Mouse (Mus musculus) forebrain, embryonic 16.5 days (tissue): ENCODE data around the gene Hist1h4a. TPM values are rescaled to one million over a fixed set of nuclear protein-coding genes. Genes with fewer than 3 reads are reported as not detected.
"Not testable (repeated sequence)": the region's sequence is repeated elsewhere in the genome, so short reads cannot be mapped to it uniquely, and the experiment has no call there.

ENCODE experiments used
- ATAC-seq: fragments of 200-750 bp; cut with Nextera tagmentation; 2 replicates; pipeline ENCODE4 v1.8.0; 2017; ENCODE audit warnings: mild to moderate bottlenecking, moderate library complexity
- H3K27ac ChIP-seq: fragments of 300-500 bp; sonication (generic); 2 replicates; pipeline ENCODE4 v1.5.1; 2014; ENCODE audit warnings: low read length, control low read depth
- H3K27me3 ChIP-seq: fragments of 300-500 bp; sonication (generic); replicated peaks from 2 replicates; pipeline ENCODE4 v1.6.1; 2014; ENCODE audit warnings: low read length; ENCODE audit not compliant: control insufficient read depth, insufficient read depth
- H3K36me3 ChIP-seq: fragments of 300-500 bp; sonication (generic); 2 replicates; pipeline ENCODE4 v1.6.1; 2014; ENCODE audit not compliant: control insufficient read depth, insufficient read depth
- H3K4me1 ChIP-seq: fragments of 300-500 bp; sonication (generic); replicated peaks from 2 replicates; pipeline ENCODE4 v1.6.1; 2014; ENCODE audit warnings: low read length; ENCODE audit not compliant: control insufficient read depth, insufficient read depth
- H3K4me2 ChIP-seq: fragments of 300-500 bp; sonication (generic); 2 replicates; pipeline ENCODE4 v1.6.1; 2014; ENCODE audit warnings: mild to moderate bottlenecking, low read length, control low read depth
- H3K4me3 ChIP-seq: fragments of 300-500 bp; sonication (generic); replicated peaks from 2 replicates; pipeline ENCODE4 v1.5.1; 2014; ENCODE audit warnings: mild to moderate bottlenecking, low read length, control low read depth
- H3K9ac ChIP-seq: fragments of 300-500 bp; sonication (generic); replicated peaks from 2 replicates; pipeline ENCODE4 v1.6.1; 2014; ENCODE audit warnings: low read depth, low read length, control low read depth
- H3K9me3 ChIP-seq: fragments of 300-500 bp; sonication (generic); 2 replicates; pipeline ENCODE4 v1.6.1; 2016; ENCODE audit warnings: low read length; ENCODE audit not compliant: control insufficient read depth
- WGBS: fragments of 180-500 bp; shearing (Covaris S2); extraction: QIAGEN DNeasy Blood & Tissue Kit; methylation state at CpG from one replicate; pipeline ENCODE4 v1.1.7; 2014; 5-methylcytosine and 5-hydroxymethylcytosine counted together
- polyA plus RNA-seq: library from polyadenylated mRNA; unstranded; fragments of >200 nt; fragmentation: Nextera tagmentation; extraction: Ambion mirVana; gene quantifications from 2 replicates; pipeline ENCODE4 v1.2.1, GENCODE M21; 2015

Hist1h4a gene
- not detected in 2 replicates for polyA plus RNA-seq

DNA sequence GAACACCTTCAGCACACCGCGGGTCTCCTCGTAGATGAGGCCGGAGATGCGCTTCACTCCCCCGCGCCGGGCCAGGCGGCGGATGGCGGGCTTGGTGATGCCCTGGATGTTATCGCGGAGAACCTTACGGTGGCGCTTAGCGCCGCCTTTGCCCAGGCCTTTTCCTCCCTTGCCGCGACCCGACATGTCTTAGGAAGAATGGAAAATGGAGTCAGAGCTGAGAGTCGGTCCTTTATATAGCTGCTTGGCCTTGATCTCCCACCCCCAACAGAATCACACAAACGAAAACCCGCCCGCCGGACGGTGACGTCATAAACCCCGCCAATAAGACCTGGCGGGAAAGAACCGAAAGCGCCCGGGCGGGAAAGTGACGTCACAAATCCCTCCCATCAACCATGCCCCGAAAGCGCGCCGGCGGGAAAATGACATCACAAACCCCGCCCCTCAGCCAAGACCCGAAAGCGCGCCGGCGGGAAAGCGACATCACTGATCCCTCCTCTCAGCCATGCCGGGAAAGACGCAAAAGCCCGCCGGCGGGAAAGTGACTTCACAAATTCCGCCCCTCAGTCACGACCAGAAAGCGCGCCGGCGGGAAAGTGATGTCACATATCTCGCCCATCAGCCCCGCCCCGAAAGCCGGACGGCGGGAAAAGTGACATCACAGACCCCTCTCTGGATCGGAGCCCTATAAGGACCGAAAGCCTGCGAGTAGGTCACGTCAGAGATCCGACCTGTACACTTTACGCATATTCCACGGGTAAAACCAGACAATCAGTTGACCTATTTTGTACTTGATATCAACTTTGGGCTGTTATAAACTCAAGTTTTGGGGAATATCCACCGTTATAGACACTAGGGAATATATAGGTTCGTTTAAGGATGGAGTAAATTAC is at the start of gene Hist1h4a:
Hist1h4a (minus strand) TSS at position 259 of the 893 bp plus-strand sequence.
- Histone ChIP-seq H3K27ac (peak within 1 kb of the TSS; percentile 86), H3K9me3 (no peaks in the 10 kb centered on the region), H3K27me3 (no peaks in the 10 kb centered on the region), H3K4me1 (peaks cover 30% of the 10 kb centered on the region), H3K4me2 (peak within 1 kb of the TSS; percentile 94), H3K9ac (peak within 1 kb of the TSS; percentile 57), H3K4me3 (peak within 1 kb of the TSS; percentile 51), H3K36me3 (no peaks in the 10 kb centered on the region)
- ATAC-seq: peak; percentile 71
- WGBS: under 1% methylated on average over 64 of the region's 72 CpGs

DNA sequence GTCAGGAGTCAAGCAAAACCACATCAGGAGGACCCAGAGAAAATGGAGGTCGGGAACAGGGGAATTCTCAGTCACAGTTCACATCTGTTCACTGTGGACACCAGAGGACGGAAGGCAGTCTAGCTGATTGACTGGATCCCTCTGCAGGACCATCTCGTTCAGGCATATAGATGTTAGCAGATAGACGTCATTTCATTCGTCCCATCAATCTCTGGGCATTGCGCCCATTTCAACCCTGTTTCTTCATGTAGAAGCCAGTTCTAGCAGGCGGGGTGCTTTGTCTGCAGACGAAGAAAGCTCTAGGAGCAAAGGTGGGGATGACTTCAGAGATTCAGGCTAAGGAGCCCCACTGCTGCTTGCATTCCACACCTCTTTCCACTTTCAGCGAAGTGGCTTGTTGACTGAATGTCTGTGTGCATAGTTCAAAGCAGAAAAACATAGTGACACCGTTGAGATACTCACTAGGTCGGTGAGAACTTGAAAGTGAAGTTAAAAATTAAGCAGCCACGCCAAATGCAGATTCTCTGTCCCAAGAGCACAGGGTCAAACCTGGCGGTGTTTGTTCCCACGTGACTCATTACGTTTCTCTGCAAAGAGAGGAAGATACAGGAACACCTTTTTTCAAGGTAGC is 45.5 kb upstream of the Hist1h4a start, which contains the start of gene Slc17a2:
Slc17a2 (plus strand) TSS at position 572 of the 631 bp plus-strand sequence.
- Histone ChIP-seq H3K4me3 (no peak within 1 kb of the TSS), H3K36me3 (no peaks in the 10 kb centered on the region), H3K27ac (no peak within 1 kb of the TSS), H3K4me2 (no peak within 1 kb of the TSS), H3K4me1 (no peaks in the 10 kb centered on the region), H3K9ac (no peak within 1 kb of the TSS), H3K27me3 (no peaks in the 10 kb centered on the region), H3K9me3 (no peaks in the 10 kb centered on the region)
- WGBS: 89% methylated on average over 15 of the region's 15 CpGs
- no peak for ATAC-seq

GRCm38 (mm10) chr13:23804532-23804931 is 43.5 kb upstream of the Hist1h4a start:
- no peaks in the 10 kb centered on the region for H3K27me3 ChIP-seq
- ATAC-seq: no peak
- no peak overlapping the region for H3K9ac ChIP-seq
- H3K4me3 ChIP-seq: no peak overlapping the region
- H3K4me1 ChIP-seq: no peaks in the 10 kb centered on the region
- H3K27ac ChIP-seq: no peak overlapping the region
- H3K9me3 ChIP-seq: no peaks in the 10 kb centered on the region
- no peak overlapping the region for H3K4me2 ChIP-seq
- H3K36me3 ChIP-seq: no peaks in the 10 kb centered on the region
- 81% methylated on average over 2 of the region's 2 CpGs for WGBS

DNA sequence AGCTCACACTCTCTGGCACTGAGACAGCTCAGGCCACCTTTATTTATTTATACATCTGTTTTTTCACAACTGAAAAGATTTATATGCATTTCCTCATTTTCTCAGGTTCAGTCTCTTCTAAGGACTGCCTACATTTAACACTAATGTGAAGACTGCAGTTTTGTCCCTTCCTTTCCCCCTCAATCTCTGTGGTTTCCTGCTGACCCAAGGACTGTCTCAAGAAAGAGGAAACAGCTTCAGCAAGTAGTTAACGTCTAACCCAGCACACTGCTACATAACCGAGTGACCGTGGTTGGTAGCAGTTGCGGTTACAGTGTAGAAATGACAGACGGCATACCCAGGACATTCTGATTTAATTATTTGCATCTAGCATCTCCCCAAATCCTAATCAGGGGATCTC is 38.4 kb upstream of the Hist1h4a start:
- no peak overlapping the region for H3K4me2 ChIP-seq
- H3K4me1 ChIP-seq: no peaks in the 10 kb centered on the region
- no peaks in the 10 kb centered on the region for H3K27me3 ChIP-seq
- H3K9me3 ChIP-seq: no peaks in the 10 kb centered on the region
- H3K9ac ChIP-seq: no peak overlapping the region
- H3K27ac ChIP-seq: no peak overlapping the region
- ATAC-seq: no peak
- WGBS: 87% methylated on average over 5 of the region's 5 CpGs
- H3K36me3 ChIP-seq: no peaks in the 10 kb centered on the region
- no peak overlapping the region for H3K4me3 ChIP-seq

DNA sequence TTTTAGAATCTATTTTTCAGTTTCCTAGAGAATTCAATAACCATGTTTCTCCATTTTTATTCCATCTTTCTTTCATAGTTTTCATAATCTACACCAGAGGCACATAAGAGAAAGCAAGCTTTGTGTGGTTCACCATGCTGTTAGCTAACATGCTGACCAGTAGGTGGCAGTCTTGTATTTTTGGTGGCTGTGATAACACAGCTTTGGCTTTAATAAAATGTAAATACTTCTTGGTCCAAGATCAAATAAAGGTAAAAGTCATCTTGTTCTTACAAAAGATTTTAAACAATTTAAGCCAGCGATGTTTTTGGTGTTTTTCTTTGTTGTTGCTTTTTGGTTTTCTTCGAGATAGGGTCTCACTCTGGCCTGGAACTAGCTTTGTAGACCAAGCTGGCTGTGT is 31.5 kb upstream of the Hist1h4a start:
- ATAC-seq: peak; percentile 70; the same call in 1 of the 2 replicates
- no peak overlapping the region for H3K4me3 ChIP-seq
- H3K9ac ChIP-seq: no peak overlapping the region
- no peak overlapping the region for H3K27ac ChIP-seq
- no peaks in the 10 kb centered on the region for H3K36me3 ChIP-seq
- no peaks in the 10 kb centered on the region for H3K9me3 ChIP-seq
- no peaks in the 10 kb centered on the region for H3K4me1 ChIP-seq
- H3K4me2 ChIP-seq: no peak overlapping the region
- 47% methylated on average over 2 of the region's 2 CpGs for WGBS
- H3K27me3 ChIP-seq: no peaks in the 10 kb centered on the region

GRCm38 (mm10) chr13:23779025-23779424 is 18.0 kb upstream of the Hist1h4a start:
- Histone ChIP-seq H3K9ac (no peak overlapping the region), H3K4me2 (no peak overlapping the region), H3K27me3 (no peaks in the 10 kb centered on the region), H3K9me3 (no peaks in the 10 kb centered on the region), H3K4me1 (no peaks in the 10 kb centered on the region), H3K36me3 (no peaks in the 10 kb centered on the region), H3K27ac (no peak overlapping the region), H3K4me3 (no peak overlapping the region)
- no peak for ATAC-seq
- WGBS: 89% methylated on average over 4 of the region's 4 CpGs

- H3K9ac ChIP-seq: no peak overlapping the region
- no peak overlapping the region for H3K4me3 ChIP-seq
- H3K36me3 ChIP-seq: no peaks in the 10 kb centered on the region
- no peaks in the 10 kb centered on the region for H3K27me3 ChIP-seq
- H3K4me2 ChIP-seq: no peak overlapping the region
- WGBS: 95% methylated on average over 7 of the region's 7 CpGs
- no peaks in the 10 kb centered on the region for H3K4me1 ChIP-seq
- no peak for ATAC-seq
- H3K9me3 ChIP-seq: no peaks in the 10 kb centered on the region
- no peak overlapping the region for H3K27ac ChIP-seq
Observed at GRCm38 (mm10) chr13:23778339-23778738, 17.3 kb upstream of the Hist1h4a start.

DNA sequence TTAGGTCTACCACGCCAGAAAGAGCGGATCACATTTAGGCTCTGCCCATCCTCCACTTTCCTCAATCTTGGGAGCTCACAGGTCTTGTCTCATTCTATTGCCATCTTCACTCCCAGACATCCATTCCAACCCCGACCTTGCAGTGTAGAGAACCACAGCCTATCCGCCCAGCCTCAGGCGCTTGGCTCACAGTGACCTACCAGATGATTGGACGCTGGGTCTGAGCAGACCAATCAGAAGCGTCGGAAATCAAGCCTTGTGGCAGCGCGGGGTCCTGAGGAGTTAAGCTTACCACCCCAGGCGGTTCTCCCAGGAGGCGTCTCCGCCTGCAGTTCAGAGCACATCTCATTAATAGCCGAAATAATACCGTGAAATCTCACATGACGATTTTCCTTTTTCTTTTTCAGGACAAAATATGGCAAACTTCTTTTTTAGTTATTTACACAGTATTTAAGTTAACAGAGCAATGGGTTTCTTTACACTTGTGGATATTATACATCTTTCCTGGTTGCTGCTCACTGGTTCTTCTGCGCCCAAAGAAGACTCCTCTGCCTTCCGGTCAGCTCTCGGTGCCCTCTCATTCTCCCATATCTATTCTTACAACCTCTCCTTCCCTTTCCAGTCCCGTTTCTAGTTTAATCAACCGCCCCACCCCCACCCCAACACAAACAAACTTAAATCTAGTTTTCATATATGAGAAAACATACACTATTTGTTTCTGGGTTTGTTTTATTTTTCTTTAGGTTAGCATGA is 11.7 kb upstream of the Hist1h4a start:
- ATAC-seq: peak; percentile 93
- no peak overlapping the region for H3K9ac ChIP-seq
- no peaks in the 10 kb centered on the region for H3K27me3 ChIP-seq
- H3K36me3 ChIP-seq: no peaks in the 10 kb centered on the region
- peak overlapping the region; percentile 45 for H3K4me2 ChIP-seq
- no peak overlapping the region for H3K27ac ChIP-seq
- H3K4me1 ChIP-seq: peaks cover 4% of the 10 kb centered on the region
- no peaks in the 10 kb centered on the region for H3K9me3 ChIP-seq
- H3K4me3 ChIP-seq: peak overlapping the region; percentile 11; the same call in 1 of the 2 replicates
- 24% methylated on average over 21 of the region's 21 CpGs for WGBS

DNA sequence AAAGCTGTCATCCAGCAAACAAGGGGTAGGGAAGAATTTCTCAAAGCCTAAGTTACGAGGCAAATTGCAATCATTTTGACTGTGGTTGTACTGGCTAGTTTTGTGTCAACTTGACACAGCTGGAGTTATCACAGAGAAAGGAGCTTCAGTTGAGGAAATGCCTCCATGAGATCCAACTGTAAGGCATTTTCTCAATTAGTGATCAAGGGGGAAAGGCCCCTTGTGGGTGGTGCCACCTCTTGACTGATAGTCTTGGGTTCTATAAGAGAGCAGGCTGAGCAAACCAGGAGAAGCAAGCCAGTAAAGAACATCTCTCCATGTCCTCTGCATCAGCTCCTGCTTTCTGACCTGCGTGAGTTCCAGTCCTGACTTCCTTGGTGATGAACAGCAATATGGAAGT is 8.6 kb upstream of the Hist1h4a start, which contains the start of gene Trim38:
Trim38 (plus strand) TSS at position 301 of the 400 bp plus-strand sequence.
- ATAC-seq, H3K9me3 ChIP-seq, H3K27me3 ChIP-seq, H3K27ac ChIP-seq, H3K9ac ChIP-seq, H3K4me1 ChIP-seq, H3K4me3 ChIP-seq, H3K4me2 ChIP-seq, H3K36me3 ChIP-seq: not testable (repeated sequence)
- WGBS: 87% methylated on average over 2 of the region's 2 CpGs
